Mouse (Mus musculus) hindbrain, embryonic 12.5 days (tissue): ENCODE data around the gene Olfr811. TPM values are rescaled to one million over a fixed set of nuclear protein-coding genes. Genes with fewer than 3 reads are reported as not detected.

Experiments
- ATAC-seq: fragments of 200-750 bp; cut with Nextera tagmentation; 2 replicates; pipeline ENCODE4 v1.8.0; 2017; ENCODE audit warnings: moderate TSS enrichment; ENCODE audit not compliant: low FRiP score
- H3K27ac ChIP-seq: fragments of 300-500 bp; sonication (generic); 2 replicates; pipeline ENCODE4 v1.5.1; 2016; ENCODE audit warnings: mild to moderate bottlenecking
- H3K27me3 ChIP-seq: fragments of 300-500 bp; sonication (generic); 2 replicates; pipeline ENCODE4 v1.6.1; 2016; ENCODE audit warnings: mild to moderate bottlenecking
- H3K36me3 ChIP-seq: fragments of 300-500 bp; sonication (generic); 2 replicates; pipeline ENCODE4 v1.6.1; 2016; ENCODE audit warnings: mild to moderate bottlenecking
- H3K4me1 ChIP-seq: fragments of 300-500 bp; sonication (generic); 2 replicates; pipeline ENCODE4 v1.6.1; 2016
- H3K4me2 ChIP-seq: fragments of 300-500 bp; sonication (generic); replicated peaks from 2 replicates; pipeline ENCODE4 v1.6.1; 2016; ENCODE audit warnings: mild to moderate bottlenecking
- H3K4me3 ChIP-seq: fragments of 300-500 bp; sonication (generic); 2 replicates; pipeline ENCODE4 v1.5.1; 2016; ENCODE audit warnings: mild to moderate bottlenecking
- H3K9ac ChIP-seq: fragments of 300-500 bp; sonication (generic); 2 replicates; pipeline ENCODE4 v1.6.1; 2016; ENCODE audit warnings: mild to moderate bottlenecking, moderate library complexity
- H3K9me3 ChIP-seq: fragments of 300-500 bp; sonication (generic); replicated peaks from 2 replicates; pipeline ENCODE4 v1.6.1; 2016; ENCODE audit warnings: mild to moderate bottlenecking
- WGBS: fragments of 180-500 bp; shearing (Covaris S2); methylation state at CpG from one replicate; pipeline ENCODE4 v1.1.7; 2016; 5-methylcytosine and 5-hydroxymethylcytosine counted together
- polyA plus RNA-seq: library from polyadenylated mRNA; unstranded; fragments of >200 nt; fragmentation: Nextera tagmentation; extraction: Ambion mirVana; gene quantifications from 2 replicates; pipeline ENCODE4 v1.2.1, GENCODE M21; 2016

Olfr811 gene
- not detected in 2 replicates for polyA plus RNA-seq

- 86% methylated on average over 4 of the region's 4 CpGs for WGBS
- ATAC-seq = no peak
These were observed at the start of gene Olfr811 for GRCm38 (mm10) chr10:129804296-129804695. Olfr811 (minus strand) TSS chr10:129804396.

GRCm38 (mm10) chr10:129847343-129847742 lies 43.1 kb upstream of the Olfr811 start:
- no peak for ATAC-seq
- 64% methylated on average over 1 of the region's 1 CpGs for whole genome bisulfite sequencing

More at GRCm38 (mm10) chr10:129804296-129804695, at the start of gene Olfr811:
- Histone ChIP-seq H3K27ac (no peak within 1 kb of the TSS), H3K9me3 (no peaks in the 10 kb centered on the region), H3K36me3 (no peaks in the 10 kb centered on the region), H3K9ac (no peak within 1 kb of the TSS), H3K4me1 (no peaks in the 10 kb centered on the region), H3K27me3 (no peaks in the 10 kb centered on the region), H3K4me3 (no peak within 1 kb of the TSS), H3K4me2 (no peak within 1 kb of the TSS)

GRCm38 (mm10) chr10:129845994-129846393 lies 41.8 kb upstream of the Olfr811 start, which contains the start of gene Olfr812:
Olfr812 (minus strand) TSS chr10:129846094.
- Histone ChIP-seq H3K4me2 (no peak within 1 kb of the TSS), H3K27me3 (no peaks in the 10 kb centered on the region), H3K9me3 (no peaks in the 10 kb centered on the region), H3K36me3 (no peaks in the 10 kb centered on the region), H3K4me1 (no peaks in the 10 kb centered on the region), H3K27ac (no peak within 1 kb of the TSS), H3K9ac (no peak within 1 kb of the TSS), H3K4me3 (no peak within 1 kb of the TSS)
- 77% methylated on average over 1 of the region's 1 CpGs for WGBS
- ATAC-seq = no peak

More at GRCm38 (mm10) chr10:129847343-129847742, 43.1 kb upstream of the Olfr811 start:
- Histone ChIP-seq H3K4me3 (no peak overlapping the region), H3K9ac (no peak overlapping the region), H3K27ac (no peak overlapping the region), H3K9me3 (no peaks in the 10 kb centered on the region), H3K4me1 (no peaks in the 10 kb centered on the region), H3K36me3 (no peaks in the 10 kb centered on the region), H3K27me3 (no peaks in the 10 kb centered on the region), H3K4me2 (no peak overlapping the region)

- Histone ChIP-seq H3K4me2 (no peak within 1 kb of the TSS), H3K4me3 (no peak within 1 kb of the TSS), H3K27ac (no peak within 1 kb of the TSS), H3K27me3 (no peaks in the 10 kb centered on the region), H3K4me1 (no peaks in the 10 kb centered on the region), H3K9me3 (no peaks in the 10 kb centered on the region), H3K36me3 (no peaks in the 10 kb centered on the region), H3K9ac (no peak within 1 kb of the TSS)
- ATAC-seq = no peak
These were observed 9.4 kb downstream of the Olfr811 start, which contains the start of gene Olfr810 for GRCm38 (mm10) chr10:129794817-129795216. Olfr810 (minus strand) TSS chr10:129794917.

GRCm38 (mm10) chr10:129778123-129778522 lies 26.1 kb downstream of the Olfr811 start:
- H3K27ac ChIP-seq = no peak overlapping the region
- no peaks in the 10 kb centered on the region for H3K36me3 ChIP-seq
- no peaks in the 10 kb centered on the region for H3K4me1 ChIP-seq
- H3K9me3 ChIP-seq = no peaks in the 10 kb centered on the region
- H3K4me2 ChIP-seq = no peak overlapping the region
- no peak overlapping the region for H3K4me3 ChIP-seq
- no peak for ATAC-seq
- H3K9ac ChIP-seq = no peak overlapping the region
- H3K27me3 ChIP-seq = no peaks in the 10 kb centered on the region

- H3K4me3 ChIP-seq = no peak within 1 kb of the TSS
- no peak for ATAC-seq
- no peaks in the 10 kb centered on the region for H3K4me1 ChIP-seq
- H3K9ac ChIP-seq = no peak within 1 kb of the TSS
- H3K9me3 ChIP-seq = no peaks in the 10 kb centered on the region
- no peaks in the 10 kb centered on the region for H3K27me3 ChIP-seq
- no peaks in the 10 kb centered on the region for H3K36me3 ChIP-seq
- no peak within 1 kb of the TSS for H3K27ac ChIP-seq
- no peak within 1 kb of the TSS for H3K4me2 ChIP-seq
These were observed 29.9 kb downstream of the Olfr811 start, which contains the start of gene Olfr809 for GRCm38 (mm10) chr10:129774338-129774737. Olfr809 (plus strand) TSS chr10:129774638.

- WGBS = 92% methylated on average over 1 of the region's 1 CpGs
- no peaks in the 10 kb centered on the region for H3K9me3 ChIP-seq
- H3K9ac ChIP-seq = no peak within 1 kb of the TSS
- no peak within 1 kb of the TSS for H3K4me2 ChIP-seq
- ATAC-seq = no peak
- H3K36me3 ChIP-seq = no peaks in the 10 kb centered on the region
- no peak within 1 kb of the TSS for H3K4me3 ChIP-seq
- no peak within 1 kb of the TSS for H3K27ac ChIP-seq
- no peaks in the 10 kb centered on the region for H3K4me1 ChIP-seq
- H3K27me3 ChIP-seq = no peaks in the 10 kb centered on the region
These were observed 39.0 kb downstream of the Olfr811 start, which contains the start of gene Olfr808 for GRCm38 (mm10) chr10:129765182-129765581. Olfr808 (plus strand) TSS chr10:129765482.

GRCm38 (mm10) chr10:129757693-129758092 lies 46.5 kb downstream of the Olfr811 start, which contains the start of gene Olfr807:
Olfr807 (minus strand) TSS chr10:129757793.
- no peaks in the 10 kb centered on the region for H3K4me1 ChIP-seq
- no peak within 1 kb of the TSS for H3K27ac ChIP-seq
- no peaks in the 10 kb centered on the region for H3K27me3 ChIP-seq
- H3K4me3 ChIP-seq = no peak within 1 kb of the TSS
- 91% methylated on average over 1 of the region's 1 CpGs for WGBS
- H3K4me2 ChIP-seq = no peak within 1 kb of the TSS
- no peak for ATAC-seq
- H3K9ac ChIP-seq = no peak within 1 kb of the TSS
- no peaks in the 10 kb centered on the region for H3K36me3 ChIP-seq
- H3K9me3 ChIP-seq = no peaks in the 10 kb centered on the region

Other genes with a start within 250 kb of the Olfr811 start
- not detected in 2 replicates for gene Olfr794, start 236.7 kb downstream of the Olfr811 start, polyA plus RNA-seq
- not detected in 2 replicates for gene Olfr796, start 191.8 kb downstream of the Olfr811 start, polyA plus RNA-seq
- not detected in 2 replicates for gene Olfr798, start 176.5 kb downstream of the Olfr811 start, polyA plus RNA-seq
- gene Olfr799, start 166.9 kb downstream of the Olfr811 start, polyA plus RNA-seq = not detected in 2 replicates
- gene Olfr800, start 146.7 kb downstream of the Olfr811 start, polyA plus RNA-seq = not detected in 2 replicates
- not detected in 2 replicates for gene Olfr801, start 130.5 kb downstream of the Olfr811 start, polyA plus RNA-seq
- gene Olfr802, start 116.2 kb downstream of the Olfr811 start, polyA plus RNA-seq = 0.04 TPM in 1 of 2 replicates, not detected in the other
- gene Olfr803, start 110.1 kb downstream of the Olfr811 start, polyA plus RNA-seq = not detected in 2 replicates
- not detected in 2 replicates for gene Olfr804, start 101.2 kb downstream of the Olfr811 start, polyA plus RNA-seq
- gene Olfr805, start 75.0 kb downstream of the Olfr811 start, polyA plus RNA-seq = not detected in 2 replicates
- not detected in 2 replicates for gene Olfr806, start 62.5 kb downstream of the Olfr811 start, polyA plus RNA-seq
- gene Olfr807, start 46.6 kb downstream of the Olfr811 start, polyA plus RNA-seq = not detected in 2 replicates
- gene Olfr808, start 38.9 kb downstream of the Olfr811 start, polyA plus RNA-seq = not detected in 2 replicates
- gene Olfr809, start 29.8 kb downstream of the Olfr811 start, polyA plus RNA-seq = not detected in 2 replicates
- not detected in 2 replicates for gene Olfr810, start 9.5 kb downstream of the Olfr811 start, polyA plus RNA-seq
- not detected in 2 replicates for gene Olfr812, start 41.7 kb upstream of the Olfr811 start, polyA plus RNA-seq
- not detected in 2 replicates for gene Olfr813, start 51.0 kb upstream of the Olfr811 start, polyA plus RNA-seq
- gene Olfr814, start 75.5 kb upstream of the Olfr811 start, polyA plus RNA-seq = not detected in 2 replicates
- not detected in 2 replicates for gene Olfr815, start 101.5 kb upstream of the Olfr811 start, polyA plus RNA-seq
- gene Olfr816, start 111.2 kb upstream of the Olfr811 start, polyA plus RNA-seq = not detected in 2 replicates
- gene Olfr818, start 144.7 kb upstream of the Olfr811 start, polyA plus RNA-seq = not detected in 2 replicates
- not detected in 2 replicates for gene Olfr819, start 162.9 kb upstream of the Olfr811 start, polyA plus RNA-seq
- not detected in 2 replicates for gene Olfr247, start 171.7 kb upstream of the Olfr811 start, polyA plus RNA-seq
- gene Gm10310, start 180.7 kb upstream of the Olfr811 start, polyA plus RNA-seq = not detected in 2 replicates
- gene Olfr820, start 208.2 kb upstream of the Olfr811 start, polyA plus RNA-seq = not detected in 2 replicates
- gene Olfr821, start 226.0 kb upstream of the Olfr811 start, polyA plus RNA-seq = not detected in 2 replicates